Mouse (Mus musculus) thymus, postnatal 14 days (tissue): Measurements from ENCODE around the gene Gm9603.
"Not testable (repeated sequence)": the region's sequence is repeated elsewhere in the genome, so short reads cannot be mapped to it uniquely, and the experiment has no call there.

Experiments
- DNase-seq: peaks from one replicate; pipeline ENCODE4 v3.0.0; 2021

Gm9603 gene

DNA sequence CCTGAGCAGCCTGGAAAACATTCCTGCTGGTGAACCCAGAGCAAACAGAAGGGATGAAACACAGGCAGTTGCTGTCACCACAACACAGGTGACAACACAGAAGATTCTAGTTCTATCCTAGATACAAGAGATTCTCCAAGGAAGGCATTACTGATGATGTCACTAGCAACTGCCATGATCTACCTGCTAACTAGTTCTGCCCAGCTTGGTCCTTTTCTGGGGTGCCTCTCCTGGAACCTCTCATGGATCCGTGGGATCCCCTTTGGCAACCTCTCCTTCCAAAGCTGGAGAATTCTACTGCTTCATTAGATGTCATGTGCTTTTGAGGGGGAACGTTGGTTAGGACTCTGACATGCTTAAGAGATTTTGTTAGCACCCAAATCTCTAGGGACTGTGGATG lies at the start of gene Gm9603:
Gene Gm9603, minus strand, starts transcription at position 101 of the 400 bp plus-strand sequence.
- not testable (repeated sequence) for DNase-seq

DNA sequence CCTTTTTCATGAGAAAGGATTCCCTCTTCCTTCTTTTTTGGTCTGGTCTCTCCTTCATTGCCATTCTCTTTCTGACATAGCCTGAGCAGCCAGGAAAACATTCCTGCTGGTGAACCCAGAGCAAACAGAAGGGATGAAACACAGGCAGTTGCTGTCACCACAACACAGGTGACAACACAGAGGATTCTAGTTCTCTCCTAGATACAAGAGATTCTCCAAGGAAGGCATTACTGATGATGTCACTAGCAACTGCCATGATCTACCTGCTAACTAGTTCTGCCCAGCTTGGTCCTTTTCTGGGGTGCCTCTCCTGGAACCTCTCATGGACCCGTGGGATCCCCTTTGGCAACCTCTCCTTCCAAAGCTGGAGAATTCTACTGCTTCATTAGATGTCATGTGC lies 54.3 kb downstream of the Gm9603 start, which contains the start of gene Gm8265:
Gene Gm8265, minus strand, starts transcription at position 101 of the 400 bp plus-strand sequence.
- DNase-seq, result not testable (repeated sequence)
